Mouse (Mus musculus) heart, postnatal 0 days (tissue): Measurements from ENCODE around the gene Elf2. TPM values are rescaled to one million over a fixed set of nuclear protein-coding genes. Genes with fewer than 3 reads are reported as not detected.
"Not testable (repeated sequence)": the region's sequence is repeated elsewhere in the genome, so short reads cannot be mapped to it uniquely, and the experiment has no call there.

ENCODE experiments used
- ATAC-seq: fragments of 200-750 bp; cut with Nextera tagmentation; 2 replicates; pipeline ENCODE4 v1.8.0; 2017; ENCODE audit warnings: low read depth, moderate number of reproducible peaks, moderate library complexity; ENCODE audit not compliant: insufficient read depth
- DNase-seq: peaks from one replicate; pipeline ENCODE4 v3.0.0-alpha.2; 2016; ENCODE audit warnings: low spot score
- H3K27ac ChIP-seq: fragments of 300-500 bp; sonication (generic); 2 replicates; pipeline ENCODE4 v1.5.1; 2014; ENCODE audit warnings: low read depth, mild to moderate bottlenecking
- H3K27me3 ChIP-seq: fragments of 300-500 bp; sonication (generic); 2 replicates; pipeline ENCODE4 v1.6.1; 2014; ENCODE audit warnings: low read length, mixed read lengths; ENCODE audit not compliant: control insufficient read depth, insufficient read depth
- H3K36me3 ChIP-seq: fragments of 300-500 bp; sonication (generic); replicated peaks from 2 replicates; pipeline ENCODE4 v1.6.1; 2014; ENCODE audit warnings: low read length, mixed read lengths; ENCODE audit not compliant: control insufficient read depth, insufficient read depth
- H3K4me1 ChIP-seq: fragments of 300-500 bp; sonication (generic); 2 replicates; pipeline ENCODE4 v1.6.1; 2014; ENCODE audit warnings: antibody characterized with exemption; ENCODE audit not compliant: control insufficient read depth, insufficient read depth
- H3K4me2 ChIP-seq: fragments of 300-500 bp; sonication (generic); 2 replicates; pipeline ENCODE4 v1.6.1; 2014; ENCODE audit warnings: low read depth, mild to moderate bottlenecking, low read length, moderate library complexity
- H3K4me3 ChIP-seq: fragments of 300-500 bp; sonication (generic); 2 replicates; pipeline ENCODE4 v1.5.1; 2014; ENCODE audit warnings: low read depth, low read length
- H3K9ac ChIP-seq: fragments of 300-500 bp; sonication (generic); replicated peaks from 2 replicates; pipeline ENCODE4 v1.6.1; 2014; ENCODE audit warnings: low read depth, low read length, mixed read lengths
- H3K9me3 ChIP-seq: fragments of 300-500 bp; sonication (generic); replicated peaks from 2 replicates; pipeline ENCODE4 v1.6.1; 2016; ENCODE audit warnings: low read length; ENCODE audit not compliant: control insufficient read depth
- CTCF ChIP-seq: IDR thresholded peaks from 2 replicates; pipeline ENCODE4 v1.5.1; 2016; ENCODE audit warnings: antibody characterized with exemption, control low read depth, low read depth
- EP300 ChIP-seq: IDR thresholded peaks from 2 replicates; pipeline ENCODE4 v1.6.1; 2016; ENCODE audit warnings: antibody characterized with exemption, low read depth
- WGBS: fragments of 180-500 bp; shearing (Covaris S2); extraction: QIAGEN DNeasy Blood & Tissue Kit; methylation state at CpG from one replicate; pipeline ENCODE4 v1.1.7; 2014; 5-methylcytosine and 5-hydroxymethylcytosine counted together
- polyA plus RNA-seq: library from polyadenylated mRNA; unstranded; fragments of >200 nt; fragmentation: Nextera tagmentation; extraction: Ambion mirVana; gene quantifications from 2 replicates; pipeline ENCODE4 v1.2.1, GENCODE M21; 2015
- total RNA-seq: library from RNA; depleted of rRNA; stranded (reverse); fragments of >200 nt; gene quantifications from 2 replicates; pipeline ENCODE4 v1.2.3, GENCODE M21; 2014; ENCODE audit warnings: low replicate concordance

The Elf2 gene
- total and polyA plus RNA-seq, 2 experiments from 2014 or later: 46.5 to 84.0 TPM

DNA sequence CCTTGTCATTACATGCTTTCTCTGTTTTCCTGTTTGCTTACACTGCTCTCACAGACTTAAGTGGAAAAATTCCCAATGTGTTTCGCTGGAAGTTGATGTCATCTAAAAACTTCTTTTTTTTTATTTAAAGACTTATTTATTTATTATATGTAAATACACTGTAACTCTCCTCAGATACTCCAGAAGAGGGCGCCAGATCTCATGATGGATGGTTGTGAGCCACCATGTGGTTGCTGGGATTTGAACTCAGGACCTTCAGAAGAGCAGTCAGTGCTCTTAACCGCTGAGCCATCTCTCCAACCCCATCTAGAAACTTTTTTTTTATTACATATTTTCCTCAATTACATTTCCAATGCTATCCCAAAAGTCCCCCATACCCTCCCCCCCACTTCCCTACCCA lies 22.4 kb downstream of the Elf2 start:
- not testable (repeated sequence) for H3K9ac ChIP-seq, H3K4me2 ChIP-seq, H3K4me3 ChIP-seq, H3K27me3 ChIP-seq, H3K27ac ChIP-seq, H3K4me1 ChIP-seq, ATAC-seq, H3K9me3 ChIP-seq, DNase-seq
- peaks cover 39% of the 10 kb centered on the region for H3K36me3 ChIP-seq
- WGBS: 87% methylated on average over 3 of the region's 3 CpGs
- peak; percentile 21; the same call in 1 of the 2 replicates for TF ChIP-seq CTCF

DNA sequence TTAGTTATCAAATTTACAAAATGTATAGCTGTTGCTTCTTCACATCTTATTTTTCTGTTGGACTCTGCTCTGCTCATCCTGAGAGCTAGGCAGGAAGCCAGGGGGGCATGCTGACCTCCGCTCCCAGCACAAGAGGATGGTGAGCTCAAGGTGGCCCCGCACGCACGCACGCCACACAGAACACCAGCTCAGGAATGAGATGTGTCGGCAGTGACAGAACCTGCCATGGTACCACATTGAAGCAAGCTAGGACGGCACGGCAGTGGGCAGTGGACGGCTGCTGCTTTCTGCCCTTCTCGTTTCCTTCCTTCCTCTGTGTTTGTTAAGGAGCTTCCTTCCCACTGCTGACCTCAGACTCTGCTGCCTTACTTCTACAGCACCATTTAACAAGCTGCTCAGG lies 23.6 kb downstream of the Elf2 start:
- ATAC-seq (no peak), DNase-seq (no peak)
- Histone ChIP-seq H3K9me3 (no peaks in the 10 kb centered on the region), H3K4me1 (0 out of 2 replicates have a peak, but pooled peaks cover 5% of the 10 kb centered on the region), H3K9ac (no peak overlapping the region), H3K27ac (no peak overlapping the region), H3K4me2 (no peak overlapping the region), H3K27me3 (no peaks in the 10 kb centered on the region), H3K4me3 (no peak overlapping the region), H3K36me3 (peaks cover 31% of the 10 kb centered on the region)
- WGBS: 58% methylated on average over 10 of the region's 10 CpGs
- TF ChIP-seq EP300 (no peak), CTCF (no peak)

GRCm38 (mm10) chr3:51311638-51312037 lies 28.8 kb downstream of the Elf2 start:
- H3K4me2 ChIP-seq: no peak overlapping the region
- peaks cover 16% of the 10 kb centered on the region for H3K4me1 ChIP-seq
- H3K27me3 ChIP-seq: no peaks in the 10 kb centered on the region
- H3K4me3 ChIP-seq: no peak overlapping the region
- no peak for ATAC-seq
- H3K9me3 ChIP-seq: no peaks in the 10 kb centered on the region
- WGBS: 52% methylated on average over 9 of the region's 9 CpGs
- no peak overlapping the region for H3K9ac ChIP-seq
- no peak for DNase-seq
- peaks cover 15% of the 10 kb centered on the region for H3K36me3 ChIP-seq
- TF ChIP-seq EP300 (no peak), CTCF (no peak)
- no peak overlapping the region for H3K27ac ChIP-seq

DNA sequence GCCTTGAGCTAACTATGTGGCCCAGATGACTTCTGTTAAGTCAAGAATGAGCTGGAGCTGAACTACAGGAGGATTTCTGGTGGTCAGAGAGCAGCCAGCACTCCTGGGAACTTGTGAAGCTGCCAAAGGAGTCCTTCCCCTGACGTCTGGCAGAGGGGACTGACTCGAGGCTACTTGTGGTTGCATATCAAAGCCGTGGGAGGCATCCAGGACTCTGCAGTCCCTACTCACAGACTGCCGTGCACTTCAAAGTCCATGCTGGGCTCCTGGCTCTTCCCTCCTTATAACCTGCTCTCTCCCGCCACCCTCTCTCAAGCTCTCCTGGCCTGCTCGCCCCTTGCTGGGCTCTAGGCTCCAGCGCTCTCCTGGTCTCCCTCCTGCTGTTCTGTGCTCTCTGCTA lies 30.4 kb downstream of the Elf2 start:
- peak overlapping the region; percentile 60 for H3K27ac ChIP-seq
- peak; percentile 30; the same call in 1 of the 2 replicates for ATAC-seq
- no peak overlapping the region for H3K4me2 ChIP-seq

DNA sequence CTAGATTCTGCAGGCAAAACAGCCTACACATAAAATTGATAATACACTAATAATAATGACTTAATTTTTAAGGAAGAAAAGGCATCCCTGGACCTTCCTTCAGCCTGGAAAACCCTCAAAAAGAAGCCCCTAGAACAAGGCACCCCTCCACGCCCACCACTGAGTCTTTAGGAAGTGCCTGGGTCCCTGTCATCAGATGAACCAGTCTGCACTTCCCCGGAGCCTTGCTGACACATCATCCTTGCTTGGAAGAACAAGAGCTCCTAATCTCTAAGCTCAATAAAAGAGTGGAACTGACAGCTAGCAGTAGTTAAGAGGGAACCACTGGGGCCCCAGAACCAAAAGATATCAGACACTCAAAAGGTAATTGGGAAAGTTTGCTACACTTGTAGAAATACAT lies 33.8 kb downstream of the Elf2 start:
- DNase-seq (no peak), ATAC-seq (no peak)
- Histone ChIP-seq H3K4me1 (peaks cover 32% of the 10 kb centered on the region), H3K4me3 (no peak overlapping the region), H3K9ac (no peak overlapping the region), H3K27ac (no peak overlapping the region), H3K27me3 (no peaks in the 10 kb centered on the region), H3K36me3 (peaks cover 17% of the 10 kb centered on the region; the same call in 1 of the 2 replicates), H3K4me2 (no peak overlapping the region), H3K9me3 (no peaks in the 10 kb centered on the region)
- 47% methylated on average over 2 of the region's 2 CpGs for WGBS
- TF ChIP-seq CTCF (no peak), EP300 (no peak)

More for the DNA sequence above, 30.4 kb downstream of the Elf2 start:
- Histone ChIP-seq H3K4me3 (no peak overlapping the region), H3K4me1 (peaks cover 16% of the 10 kb centered on the region), H3K27me3 (no peaks in the 10 kb centered on the region), H3K9me3 (no peaks in the 10 kb centered on the region), H3K9ac (0 out of 2 replicates have a peak overlapping the region, but pooled peaks have one; percentile 16), H3K36me3 (peaks cover 27% of the 10 kb centered on the region)
- WGBS: 18% methylated on average over 7 of the region's 7 CpGs
- DNase-seq: peak; percentile 57
- TF ChIP-seq CTCF (no peak), EP300 (no peak)

DNA sequence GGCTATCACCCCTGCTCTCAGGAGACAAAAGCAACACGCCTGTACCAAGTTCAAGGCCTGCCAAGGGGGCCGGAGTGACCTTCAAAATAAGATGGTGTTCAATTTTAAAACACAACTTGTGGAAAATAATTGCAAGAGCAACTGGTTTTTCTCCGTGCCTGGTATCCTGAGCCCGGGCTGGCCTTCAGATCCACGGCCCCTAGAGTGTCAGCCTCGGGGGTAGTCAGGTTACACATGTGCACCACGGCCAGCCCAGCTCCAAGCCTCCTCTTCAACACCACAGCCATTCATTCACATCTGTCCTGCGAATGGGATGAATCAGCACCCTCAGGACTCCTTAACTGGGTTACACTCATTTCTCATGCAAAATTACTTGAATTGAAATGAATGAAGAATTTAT lies 34.5 kb downstream of the Elf2 start:
- WGBS: 83% methylated on average over 8 of the region's 8 CpGs
- H3K9ac ChIP-seq: no peak overlapping the region
- ATAC-seq: no peak
- H3K4me3 ChIP-seq: no peak overlapping the region
- no peaks in the 10 kb centered on the region for H3K9me3 ChIP-seq
- no peaks in the 10 kb centered on the region for H3K27me3 ChIP-seq
- DNase-seq: no peak
- no peak overlapping the region for H3K27ac ChIP-seq
- no peak for TF ChIP-seq CTCF
- no peak for TF ChIP-seq EP300
- peaks cover 17% of the 10 kb centered on the region; the same call in 1 of the 2 replicates for H3K36me3 ChIP-seq
- H3K4me1 ChIP-seq: peaks cover 28% of the 10 kb centered on the region
- no peak overlapping the region for H3K4me2 ChIP-seq
